Mouse (Mus musculus) splenic B cell, adult 2 months (primary cell): ENCODE results near the gene Cda.
A peak's percentile ranks its signal among the peaks of the same experiment; 100 is the strongest.

Experiments
- DNase-seq: peaks from one replicate; pipeline ENCODE4 v3.0.0-alpha.2; 2011; ENCODE audit warnings: low read depth, low spot score
- H3K27me3 ChIP-seq: 2 replicates; pipeline ENCODE4 v1.6.1; 2012; ENCODE audit warnings: mild to moderate bottlenecking, low read length, moderate library complexity, mixed read lengths; ENCODE audit not compliant: control insufficient read depth, poor library complexity, insufficient read depth, severe bottlenecking
- H3K36me3 ChIP-seq: 2 replicates; pipeline ENCODE4 v1.6.1; 2012; ENCODE audit warnings: mild to moderate bottlenecking, low read length, moderate library complexity, mixed read lengths; ENCODE audit not compliant: control insufficient read depth, poor library complexity, insufficient read depth, severe bottlenecking

The Cda gene

GRCm38 (mm10) chr4:138367641-138368497 lies at the start of gene Cda:
TSS of gene Cda (minus strand) at chr4:138367992.
- no peaks in the 10 kb centered on the region for H3K27me3 ChIP-seq
- no peak for DNase-seq
- H3K36me3 ChIP-seq: no peaks in the 10 kb centered on the region

GRCm38 (mm10) chr4:138416414-138416813 lies 48.6 kb upstream of the Cda start:
- Histone ChIP-seq H3K36me3 (no peaks in the 10 kb centered on the region), H3K27me3 (no peaks in the 10 kb centered on the region)
- no peak for DNase-seq

- no peaks in the 10 kb centered on the region for H3K36me3 ChIP-seq
- no peak for DNase-seq
- no peaks in the 10 kb centered on the region for H3K27me3 ChIP-seq
These were observed 48.2 kb upstream of the Cda start for GRCm38 (mm10) chr4:138415991-138416390.

GRCm38 (mm10) chr4:138414725-138415124 lies 46.9 kb upstream of the Cda start:
- DNase-seq: no peak
- no peaks in the 10 kb centered on the region for H3K36me3 ChIP-seq
- no peaks in the 10 kb centered on the region for H3K27me3 ChIP-seq

GRCm38 (mm10) chr4:138411504-138412121 lies 43.8 kb upstream of the Cda start:
- DNase-seq: no peak
- Histone ChIP-seq H3K36me3 (no peaks in the 10 kb centered on the region), H3K27me3 (no peaks in the 10 kb centered on the region)

GRCm38 (mm10) chr4:138411011-138411410 lies 43.2 kb upstream of the Cda start:
- DNase-seq: no peak
- H3K36me3 ChIP-seq: no peaks in the 10 kb centered on the region
- H3K27me3 ChIP-seq: no peaks in the 10 kb centered on the region

GRCm38 (mm10) chr4:138407479-138408194 lies 39.8 kb upstream of the Cda start:
- Histone ChIP-seq H3K27me3 (no peaks in the 10 kb centered on the region), H3K36me3 (no peaks in the 10 kb centered on the region)
- DNase-seq: peak; percentile 7

GRCm38 (mm10) chr4:138404806-138405205 lies 37.0 kb upstream of the Cda start:
- Histone ChIP-seq H3K27me3 (no peaks in the 10 kb centered on the region), H3K36me3 (no peaks in the 10 kb centered on the region)
- peak; percentile 52 for DNase-seq

- no peak for DNase-seq
- no peaks in the 10 kb centered on the region for H3K36me3 ChIP-seq
- H3K27me3 ChIP-seq: no peaks in the 10 kb centered on the region; the same call in 1 of the 2 replicates
These were observed 28.9 kb upstream of the Cda start for GRCm38 (mm10) chr4:138396711-138397110.

GRCm38 (mm10) chr4:138395971-138396645 lies 28.3 kb upstream of the Cda start, which contains the start of gene Fam43b:
TSS of gene Fam43b (minus strand) at chr4:138396528.
- H3K27me3 ChIP-seq: no peaks in the 10 kb centered on the region; the same call in 1 of the 2 replicates
- no peak for DNase-seq
- no peaks in the 10 kb centered on the region for H3K36me3 ChIP-seq

- Histone ChIP-seq H3K36me3 (no peaks in the 10 kb centered on the region), H3K27me3 (no peaks in the 10 kb centered on the region; the same call in 1 of the 2 replicates)
- no peak for DNase-seq
These were observed 27.5 kb upstream of the Cda start for GRCm38 (mm10) chr4:138395087-138395970.

GRCm38 (mm10) chr4:138393703-138394102 lies 25.9 kb upstream of the Cda start:
- Histone ChIP-seq H3K27me3 (no peaks in the 10 kb centered on the region; the same call in 1 of the 2 replicates), H3K36me3 (no peaks in the 10 kb centered on the region)
- no peak for DNase-seq

- no peaks in the 10 kb centered on the region for H3K36me3 ChIP-seq
- no peak for DNase-seq
These were observed 16.0 kb upstream of the Cda start for GRCm38 (mm10) chr4:138383789-138384188.

GRCm38 (mm10) chr4:138382462-138382861 lies 14.7 kb upstream of the Cda start:
- Histone ChIP-seq H3K27me3 (no peaks in the 10 kb centered on the region), H3K36me3 (no peaks in the 10 kb centered on the region)
- DNase-seq: no peak

More at GRCm38 (mm10) chr4:138383789-138384188, 16.0 kb upstream of the Cda start:
- no peaks in the 10 kb centered on the region for H3K27me3 ChIP-seq
